Mouse (Mus musculus): ENCODE measurements around the gene BC049352.
A peak's percentile ranks its signal among the peaks of the same experiment; 100 is the strongest.

DNA sequence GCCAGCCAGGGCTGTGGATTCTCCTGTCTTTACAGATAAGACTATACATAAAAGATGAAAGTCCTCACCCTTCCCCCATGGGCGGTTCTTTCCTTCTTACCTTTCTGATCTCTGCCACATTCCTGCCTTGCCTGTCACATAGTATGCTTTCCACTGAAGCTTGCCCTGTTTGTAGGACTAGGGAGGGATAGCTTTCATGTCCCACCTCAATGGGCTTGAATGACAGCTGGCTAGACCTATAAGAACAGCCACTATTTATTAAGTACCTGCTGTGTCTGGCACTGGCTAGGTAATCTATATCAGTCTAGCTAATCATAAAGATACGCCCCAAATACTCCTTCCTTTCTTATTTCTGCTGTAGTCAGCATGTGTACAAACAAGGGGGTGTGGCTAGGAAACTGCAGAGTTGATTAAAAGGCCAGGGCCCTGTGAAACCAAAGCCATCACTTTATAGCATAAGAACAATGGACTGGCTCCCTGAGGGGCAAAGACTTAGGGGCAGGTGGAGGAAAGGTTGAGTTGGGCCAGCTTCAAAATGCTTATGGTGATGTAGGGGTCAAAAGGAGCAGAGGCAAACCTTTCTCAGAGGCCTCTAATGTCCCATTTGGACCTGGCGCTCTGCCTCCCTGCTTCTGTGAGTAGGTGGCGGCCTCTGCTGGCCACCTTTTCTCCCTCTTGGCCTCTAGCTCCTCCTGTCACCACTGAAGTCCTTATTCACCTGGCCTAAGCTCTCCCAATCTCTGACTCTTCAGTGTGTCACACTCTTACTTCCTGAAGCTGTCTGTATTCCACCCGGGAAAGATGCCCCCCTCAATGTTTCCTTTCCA is 48.1 kb upstream of the BC049352 start:
- TF ChIP-seq CTCF (IDR thresholded peaks at IDR 0.05; ENCODE audit: low read depth): peak; percentile 79
- no peak for TF ChIP-seq EP300 (IDR thresholded peaks at IDR 0.05; ENCODE audit: low read depth)

Data from liver, postnatal 0 days (tissue).